Mouse (Mus musculus) CH12.LX (cell line): Measurements from ENCODE around the gene C1rl. TPM values are rescaled to one million over a fixed set of nuclear protein-coding genes. Genes with fewer than 3 reads are reported as not detected.

ENCODE experiments used
- DNase-seq: peaks from one replicate; pipeline ENCODE4 v3.0.0-alpha.2; 2013; ENCODE audit errors: extremely low read depth
- H3K27ac ChIP-seq: 2 replicates; pipeline ENCODE4 v1.5.1; 2012; ENCODE audit warnings: low read depth, mild to moderate bottlenecking, control low read depth, moderate library complexity; ENCODE audit not compliant: insufficient read depth
- H3K27me3 ChIP-seq: replicated peaks from 2 replicates; pipeline ENCODE3; 2012; ENCODE audit warnings: inconsistent platforms
- H3K36me3 ChIP-seq, 2 experiments: replicated peaks in 1 of 2; 2 replicates each; pipeline versions ENCODE3 to v1.6.1; 2012; ENCODE audit warnings: inconsistent platforms in 1 of 2, low read length in 1 of 2, mild to moderate bottlenecking in 1 of 2, mixed read lengths in 1 of 2, moderate library complexity in 1 of 2; ENCODE audit not compliant: control insufficient read depth in 1 of 2, insufficient read depth in 1 of 2
- H3K4me1 ChIP-seq, 2 experiments: 2 replicates each; pipeline ENCODE4 v1.6.1; 2012; ENCODE audit warnings: inconsistent platforms in 1 of 2, moderate library complexity in 1 of 2; ENCODE audit not compliant: insufficient read depth in 2 of 2, control insufficient read depth in 1 of 2
- H3K4me2 ChIP-seq: 2 replicates; pipeline ENCODE4 v1.6.1; 2012; ENCODE audit warnings: low read depth, mild to moderate bottlenecking, control low read depth; ENCODE audit not compliant: poor library complexity, insufficient read depth, severe bottlenecking
- H3K4me3 ChIP-seq, 3 experiments: fragments of 150-350 bp in 1 of 3; sonication (generic) in 1 of 3; replicated peaks in 1 of 3; 2 replicates each; pipeline versions ENCODE3 to v1.5.1; 2011 to 2012; ENCODE audit warnings: low read depth in 2 of 3, low read length in 2 of 3, mild to moderate bottlenecking in 2 of 3, moderate library complexity in 2 of 3, control low read depth in 1 of 3, improper control_type of control experiment in 1 of 3, inconsistent platforms in 1 of 3, mixed read lengths in 1 of 3; ENCODE audit not compliant: poor library complexity in 1 of 3
- H3K79me2 ChIP-seq: replicated peaks from 2 replicates; pipeline ENCODE4 v1.6.1; 2012; ENCODE audit warnings: mild to moderate bottlenecking, moderate library complexity; ENCODE audit not compliant: control insufficient read depth, poor library complexity, insufficient read depth, severe bottlenecking; ENCODE audit errors: extremely low read depth
- H3K9ac ChIP-seq: 2 replicates; pipeline ENCODE4 v1.6.1; 2012; ENCODE audit warnings: low read depth, mild to moderate bottlenecking, control low read depth, moderate library complexity; ENCODE audit not compliant: insufficient read depth
- H3K9me3 ChIP-seq: replicated peaks from 2 replicates; pipeline ENCODE3; 2012; ENCODE audit warnings: low read length, inconsistent platforms, mixed read lengths
- BHLHE40 ChIP-seq: IDR thresholded peaks from 2 replicates; pipeline ENCODE4 v1.6.1; 2011; ENCODE audit warnings: mild to moderate bottlenecking, low read depth, low read length, improper control_type of control experiment
- CHD1 ChIP-seq: IDR thresholded peaks from 2 replicates; pipeline ENCODE4 v1.6.1; 2012; ENCODE audit warnings: low read depth, low read length, improper control_type of control experiment, inconsistent platforms
- CHD2 ChIP-seq: IDR thresholded peaks from 2 replicates; pipeline ENCODE4 v1.6.1; 2011; ENCODE audit warnings: low read length, improper control_type of control experiment
- ELF1 ChIP-seq: IDR thresholded peaks from 2 replicates; pipeline ENCODE4 v1.6.1; 2014; ENCODE audit warnings: low read depth, mild to moderate bottlenecking, inconsistent platforms, low read length, improper control_type of control experiment
- EP300 ChIP-seq: IDR thresholded peaks from 2 replicates; pipeline ENCODE4 v1.6.1; 2011; ENCODE audit warnings: low read length, improper control_type of control experiment
- ETS1 ChIP-seq: conservative IDR thresholded peaks from 2 replicates; pipeline ENCODE4 v1.6.1; 2012; ENCODE audit warnings: low read depth, mild to moderate bottlenecking, inconsistent platforms, low read length, improper control_type of control experiment, moderate library complexity
- JUND ChIP-seq: conservative IDR thresholded peaks from 2 replicates; pipeline ENCODE4 v1.6.1; 2011; ENCODE audit warnings: low read depth, low read length, improper control_type of control experiment
- MAFK ChIP-seq: IDR thresholded peaks from 2 replicates; pipeline ENCODE4 v1.6.1; 2011; ENCODE audit warnings: low read length, improper control_type of control experiment; ENCODE audit not compliant: insufficient replicate concordance
- MAX ChIP-seq: IDR thresholded peaks from 2 replicates; pipeline ENCODE4 v1.6.1; 2011; ENCODE audit warnings: low read length, improper control_type of control experiment
- MAZ ChIP-seq: IDR thresholded peaks from 2 replicates; pipeline ENCODE4 v1.6.1; 2012; ENCODE audit warnings: low read depth, mild to moderate bottlenecking, inconsistent platforms, low read length, improper control_type of control experiment, moderate library complexity
- MXI1 ChIP-seq: IDR thresholded peaks from 2 replicates; pipeline ENCODE4 v1.6.1; 2011; ENCODE audit warnings: mild to moderate bottlenecking, low read depth, low read length, improper control_type of control experiment
- MYC ChIP-seq: IDR thresholded peaks from 2 replicates; pipeline ENCODE4 v1.6.1; 2011; ENCODE audit warnings: low read depth, mild to moderate bottlenecking, improper control_type of control experiment, low read length
- NRF1 ChIP-seq: IDR thresholded peaks from 2 replicates; pipeline ENCODE4 v1.6.1; 2014; ENCODE audit warnings: low read depth, mild to moderate bottlenecking, inconsistent platforms, low read length, improper control_type of control experiment, moderate library complexity
- POLR2AphosphoS2 ChIP-seq: IDR thresholded peaks from 2 replicates; pipeline ENCODE4 v1.6.1; 2011; ENCODE audit warnings: low read depth, low read length, improper control_type of control experiment
- TCF12 ChIP-seq: IDR thresholded peaks from 2 replicates; pipeline ENCODE4 v1.6.1; 2014; ENCODE audit warnings: low read depth, mild to moderate bottlenecking, inconsistent platforms, low read length, improper control_type of control experiment
- ZC3H11A ChIP-seq: IDR thresholded peaks from 2 replicates; pipeline ENCODE4 v1.6.1; 2012; ENCODE audit warnings: low read depth, mild to moderate bottlenecking, inconsistent platforms, low read length, improper control_type of control experiment
- ZMIZ1 ChIP-seq: IDR thresholded peaks from 2 replicates; pipeline ENCODE4 v1.6.1; 2012; ENCODE audit warnings: low read depth, mild to moderate bottlenecking, inconsistent platforms, low read length, improper control_type of control experiment
- ZNF384 ChIP-seq: IDR thresholded peaks from 2 replicates; pipeline ENCODE4 v1.6.1; 2012; ENCODE audit warnings: low read depth, low read length, improper control_type of control experiment, inconsistent platforms
- dilution Hi-C: fragments of 300-500 bp; cut with MboI; formaldehyde crosslinking; loops from 2 replicates; pipeline ENCODE4 v1.14.3; 2020; ENCODE audit warnings: low sequenced_read_pairs; ENCODE audit not compliant: extremely low pct_unique_long_range_greater_than_20kb, extremely low pct_ligation_motif_present
- in situ Hi-C: fragments of 300-500 bp; cut with MboI; formaldehyde crosslinking; loops from 3 replicates; pipeline ENCODE4 v1.14.3; 2019; ENCODE audit warnings: low sequenced_read_pairs, low pct_ligation_motif_present, low pct_unique_long_range_greater_than_20kb, mixed read lengths
- polyA plus RNA-seq: library from polyadenylated mRNA; unstranded; fragments of >175 nt; gene quantifications from 2 replicates; pipeline ENCODE4 v1.2.1, GENCODE M21; 2012; ENCODE audit warnings: low read depth; ENCODE audit not compliant: insufficient read length
- total RNA-seq, 2 experiments: library from RNA; depleted of rRNA; stranded (reverse); fragments of 300-350 nt in 1 of 2; fragments of >200 nt in 1 of 2; gene quantifications; 2 replicates each; pipeline ENCODE4 v1.2.3; 2012 to 2014

Gene C1rl
- total and polyA plus RNA-seq, 3 experiments: 0.59 to 2.4 (median 1.2) TPM

- Histone ChIP-seq H3K9ac (no peak overlapping the region), H3K4me1 (peaks cover 5 to 25% of the 10 kb centered on the region in 2 experiments), H3K36me3 (no peaks in the 10 kb centered on the region), H3K9me3 (peaks cover 6% of the 10 kb centered on the region), H3K4me2 (no peak overlapping the region), H3K27me3 (no peaks in the 10 kb centered on the region), H3K27ac (no peak overlapping the region), H3K4me3 (no peak overlapping the region), H3K79me2 (no peaks in the 10 kb centered on the region)
- TF ChIP-seq ZC3H11A (no peak), JUND (no peak), ZNF384 (peak; percentile 62)
- in situ Hi-C loops: no loop called here
- DNase-seq: no peak
- dilution Hi-C loops: no loop called here
Measured at GRCm38 (mm10) chr6:124488952-124489351, 4.0 kb upstream of the C1rl start.

- peak; percentile 41 for DNase-seq
- dilution Hi-C loops: no loop called here
- no peak overlapping the region for H3K27ac ChIP-seq
- H3K79me2 ChIP-seq: no peaks in the 10 kb centered on the region
- H3K36me3 ChIP-seq: no peaks in the 10 kb centered on the region
- no peak overlapping the region for H3K9ac ChIP-seq
- in situ Hi-C loops: no loop called here
- no peak overlapping the region for H3K4me3 ChIP-seq
- H3K4me1 ChIP-seq: peaks cover 5 to 25% of the 10 kb centered on the region in 2 experiments
- TF ChIP-seq ZMIZ1: no peak
- TF ChIP-seq TCF12: no peak; the same call in 1 of the 2 replicates
- TF ChIP-seq MAFK: no peak
- peak; percentile 87; the same call in 1 of the 2 replicates for TF ChIP-seq MAX
- no peak for TF ChIP-seq MXI1
- peak; percentile 80 for TF ChIP-seq BHLHE40
- peak; percentile 74; the same call in 1 of the 2 replicates for TF ChIP-seq MYC
- no peak overlapping the region for H3K4me2 ChIP-seq
- peaks cover 10% of the 10 kb centered on the region for H3K9me3 ChIP-seq
- no peaks in the 10 kb centered on the region for H3K27me3 ChIP-seq
Measured at GRCm38 (mm10) chr6:124491427-124491826, 1.5 kb upstream of the C1rl start.

GRCm38 (mm10) chr6:124493886-124494285 is 973 bp downstream of the C1rl start:
- TF ChIP-seq POLR2AphosphoS2: no peak
- TF ChIP-seq CHD2: no peak
- TF ChIP-seq NRF1: no peak
- no peak for TF ChIP-seq MAZ
- no peak for TF ChIP-seq EP300
- no peak for TF ChIP-seq ZNF384
- TF ChIP-seq MAX: no peak
- no peak for TF ChIP-seq CHD1
- no peak for TF ChIP-seq ELF1
- TF ChIP-seq MYC: no peak
- no peak for TF ChIP-seq ETS1
- in situ Hi-C loops (no loop called here), dilution Hi-C loops (no loop called here)
- H3K79me2 ChIP-seq: no peaks in the 10 kb centered on the region
- H3K27me3 ChIP-seq: no peaks in the 10 kb centered on the region
- no peak overlapping the region for H3K27ac ChIP-seq
- H3K4me2 ChIP-seq: no peak overlapping the region
- H3K4me1 ChIP-seq: peaks cover 5 to 36% of the 10 kb centered on the region in 2 experiments
- H3K9me3 ChIP-seq: peaks cover 5% of the 10 kb centered on the region
- H3K9ac ChIP-seq: no peak overlapping the region
- DNase-seq: no peak
- no peaks in the 10 kb centered on the region for H3K36me3 ChIP-seq
- no peak overlapping the region for H3K4me3 ChIP-seq
